In genomic region chr8:114973002-114973461, GRCm38 (mm10) we compare ENCODE assay signal across 10 mouse cellular contexts.
DNase-seq lines count a peak whose midpoint lies in the region; ATAC-seq and TF ChIP-seq lines count a peak whose summit lies in the region.
"Had no signal": no experiment of that assay in that cellular context is flagged by ENCODE, and none has a peak within 500 bp of the region (broad histone marks: within the 10 kb centered on the region; RNA-seq: fewer than 3 reads in every experiment).

No protein-coding gene starts in this region.

- 38% methylated on average over 12 of the region's 12 CpGs for WGBS in midbrain, embryonic 14.5 days
- WGBS in midbrain, embryonic 16.5 days = 33% methylated on average over 12 of the region's 12 CpGs
- WGBS in forebrain, embryonic 11.5 days = 14% methylated on average over 12 of the region's 12 CpGs
- WGBS in heart, postnatal 0 days = 15% methylated on average over 12 of the region's 12 CpGs

- H3K4me1 ChIP-seq in midbrain, embryonic 14.5 days (ENCODE audit: control insufficient read depth, insufficient read depth, low read length) = 0 out of 2 replicates have a peak, but pooled peaks cover 4% of the 10 kb centered on the region
- H3K4me1 ChIP-seq in midbrain, embryonic 16.5 days (ENCODE audit: control insufficient read depth, insufficient read depth, low read length) = peaks cover 2% of the 10 kb centered on the region; the same call in 1 of the 2 replicates
- H3K4me1 ChIP-seq in forebrain, embryonic 11.5 days (replicated peaks; ENCODE audit: control insufficient read depth, insufficient read depth, low read length) = no peaks in the 10 kb centered on the region; the same call in 1 of the 2 replicates
- H3K4me1 ChIP-seq in heart, postnatal 0 days (ENCODE audit: control insufficient read depth, insufficient read depth) = peaks cover 15% of the 10 kb centered on the region
- H3K4me1 ChIP-seq: liver, embryonic 13.5 days had no signal

- no peak for ATAC-seq in midbrain, embryonic 14.5 days (ENCODE audit: low FRiP score, low TSS enrichment)
- no peak for ATAC-seq in midbrain, embryonic 16.5 days
- peak; percentile 55 for ATAC-seq in forebrain, embryonic 11.5 days (replicated peaks; ENCODE audit: low FRiP score)
- ATAC-seq in heart, postnatal 0 days (ENCODE audit: insufficient read depth, low read depth) = peak; percentile 73

- no peak for TF ChIP-seq CTCF in heart, postnatal 0 days (IDR thresholded peaks at IDR 0.05; ENCODE audit: low read depth)

- H3K36me3 ChIP-seq in midbrain, embryonic 14.5 days (ENCODE audit: control insufficient read depth, insufficient read depth, low read length) = no peaks in the 10 kb centered on the region
- H3K36me3 ChIP-seq in midbrain, embryonic 16.5 days (ENCODE audit: control insufficient read depth, insufficient read depth, low read length) = no peaks in the 10 kb centered on the region
- H3K36me3 ChIP-seq in forebrain, embryonic 11.5 days (ENCODE audit: control insufficient read depth, insufficient read depth, low read length) = no peaks in the 10 kb centered on the region
- H3K36me3 ChIP-seq in heart, postnatal 0 days (replicated peaks; ENCODE audit: control insufficient read depth, insufficient read depth, low read length) = no peaks in the 10 kb centered on the region
- H3K36me3 ChIP-seq: liver, embryonic 13.5 days; neural tube, embryonic 12.5 days had no signal

- no peaks in the 10 kb centered on the region for H3K27me3 ChIP-seq in midbrain, embryonic 14.5 days (ENCODE audit: control insufficient read depth, insufficient read depth, low read length)
- no peaks in the 10 kb centered on the region for H3K27me3 ChIP-seq in midbrain, embryonic 16.5 days (ENCODE audit: control insufficient read depth, insufficient read depth, low read depth, low read length)
- no peaks in the 10 kb centered on the region for H3K27me3 ChIP-seq in forebrain, embryonic 11.5 days (ENCODE audit: control insufficient read depth, insufficient read depth, low read length)
- no peaks in the 10 kb centered on the region for H3K27me3 ChIP-seq in heart, postnatal 0 days (ENCODE audit: control insufficient read depth, insufficient read depth, low read length)
- H3K27me3 ChIP-seq: liver, embryonic 13.5 days; neural tube, embryonic 12.5 days had no signal

- peak; percentile 13 for DNase-seq in midbrain, embryonic 14.5 days
- DNase-seq in forebrain, embryonic 11.5 days (ENCODE audit: low spot score) = peak; percentile 61
- peak; percentile 68 for DNase-seq in heart, postnatal 0 days (ENCODE audit: low spot score)
- DNase-seq in telencephalon, adult 2 months (ENCODE audit: low read depth, low spot score) = peak; percentile 11
- DNase-seq in layer of hippocampus, adult 9-10 months (ENCODE audit: low spot score) = no peak
- no peak for DNase-seq in cerebellum, postnatal 4 days (ENCODE audit: low spot score in 2 of 2)
- DNase-seq: liver, embryonic 13.5 days had no signal

- no peak overlapping the region for H3K4me2 ChIP-seq in midbrain, embryonic 14.5 days (ENCODE audit: low read length)
- H3K4me2 ChIP-seq in midbrain, embryonic 16.5 days (ENCODE audit: low read length) = no peak overlapping the region; the same call in 1 of the 2 replicates
- no peak overlapping the region for H3K4me2 ChIP-seq in forebrain, embryonic 11.5 days (ENCODE audit: low read depth, low read length, severe bottlenecking)
- H3K4me2 ChIP-seq in heart, postnatal 0 days (ENCODE audit: low read depth, low read length) = peak overlapping the region; percentile 44
- H3K4me2 ChIP-seq: hindbrain, embryonic 14.5 days; liver, embryonic 13.5 days; neural tube, embryonic 12.5 days had no signal

- H3K9me3 ChIP-seq in midbrain, embryonic 14.5 days (ENCODE audit: control insufficient read depth, low read length) = no peaks in the 10 kb centered on the region
- H3K9me3 ChIP-seq in midbrain, embryonic 16.5 days (replicated peaks; ENCODE audit: control insufficient read depth, low read length, poor library complexity, severe bottlenecking) = no peaks in the 10 kb centered on the region
- no peaks in the 10 kb centered on the region; the same call in 1 of the 2 replicates for H3K9me3 ChIP-seq in forebrain, embryonic 11.5 days (ENCODE audit: control insufficient read depth, low read length)
- H3K9me3 ChIP-seq in heart, postnatal 0 days (replicated peaks; ENCODE audit: control insufficient read depth, low read length) = no peaks in the 10 kb centered on the region
- H3K9me3 ChIP-seq: neural tube, embryonic 12.5 days had no signal

- no peak overlapping the region for H3K9ac ChIP-seq in midbrain, embryonic 14.5 days (replicated peaks; ENCODE audit: low read length)
- no peak overlapping the region for H3K9ac ChIP-seq in midbrain, embryonic 16.5 days (ENCODE audit: low read depth, low read length)
- H3K9ac ChIP-seq in forebrain, embryonic 11.5 days (ENCODE audit: low read length) = no peak overlapping the region
- no peak overlapping the region for H3K9ac ChIP-seq in heart, postnatal 0 days (replicated peaks; ENCODE audit: low read depth, low read length)
- H3K9ac ChIP-seq: hindbrain, embryonic 14.5 days; liver, embryonic 13.5 days; neural tube, embryonic 12.5 days had no signal

- TF ChIP-seq EP300 in heart, postnatal 0 days (IDR thresholded peaks at IDR 0.05; ENCODE audit: low read depth) = 0 out of 2 replicates have a peak, but pooled peaks have one; percentile 23

- H3K4me3 ChIP-seq in midbrain, embryonic 14.5 days (replicated peaks; ENCODE audit: low read depth, low read length) = no peak overlapping the region
- H3K4me3 ChIP-seq in midbrain, embryonic 16.5 days (ENCODE audit: low read depth, low read length) = no peak overlapping the region
- no peak overlapping the region for H3K4me3 ChIP-seq in forebrain, embryonic 11.5 days (ENCODE audit: low read depth, low read length)
- no peak overlapping the region for H3K4me3 ChIP-seq in heart, postnatal 0 days (ENCODE audit: low read depth, low read length)
- H3K4me3 ChIP-seq: liver, embryonic 13.5 days; neural tube, embryonic 12.5 days had no signal

- H3K27ac ChIP-seq in midbrain, embryonic 14.5 days (replicated peaks; ENCODE audit: low read depth, low read length) = no peak overlapping the region
- no peak overlapping the region for H3K27ac ChIP-seq in midbrain, embryonic 16.5 days (ENCODE audit: low read length)
- H3K27ac ChIP-seq in forebrain, embryonic 11.5 days (ENCODE audit: low read depth, low read length) = no peak overlapping the region
- peak overlapping the region; percentile 69 for H3K27ac ChIP-seq in heart, postnatal 0 days (ENCODE audit: low read depth)
- H3K27ac ChIP-seq: hindbrain, embryonic 14.5 days; liver, embryonic 13.5 days; neural tube, embryonic 12.5 days had no signal

Comparison
In these comparisons a context has a peak if more than half of its experiments do, and no peak if none do; other contexts are left out.
1. ATAC-seq: peak in forebrain, embryonic 11.5 days (single experiment) and heart, postnatal 0 days (single experiment); none in midbrain, embryonic 14.5 days (single experiment) and midbrain, embryonic 16.5 days (single experiment).
2. DNase-seq: peak in midbrain, embryonic 14.5 days (single experiment), forebrain, embryonic 11.5 days (single experiment), heart, postnatal 0 days (single experiment) and telencephalon, adult 2 months (single experiment); none in layer of hippocampus, adult 9-10 months (single experiment) and cerebellum, postnatal 4 days (0 of 2).